Mouse (Mus musculus) frontal cortex, postnatal 10 days (tissue): ENCODE data around the gene Ksr2.
"Not testable (repeated sequence)": the region's sequence is repeated elsewhere in the genome, so short reads cannot be mapped to it uniquely, and the experiment has no call there.

Experiments
- DNase-seq, 2 experiments: peaks; one replicate each; pipeline ENCODE4 v3.0.0; 2022; ENCODE audit warnings: low spot score in 2 of 2, mixed read lengths in 1 of 2

Gene Ksr2

GRCm38 (mm10) chr5:117614331-117615024, 200.7 kb downstream of the Ksr2 start:
- peak in 1 of 2 experiments; percentile 53 for DNase-seq

DNA sequence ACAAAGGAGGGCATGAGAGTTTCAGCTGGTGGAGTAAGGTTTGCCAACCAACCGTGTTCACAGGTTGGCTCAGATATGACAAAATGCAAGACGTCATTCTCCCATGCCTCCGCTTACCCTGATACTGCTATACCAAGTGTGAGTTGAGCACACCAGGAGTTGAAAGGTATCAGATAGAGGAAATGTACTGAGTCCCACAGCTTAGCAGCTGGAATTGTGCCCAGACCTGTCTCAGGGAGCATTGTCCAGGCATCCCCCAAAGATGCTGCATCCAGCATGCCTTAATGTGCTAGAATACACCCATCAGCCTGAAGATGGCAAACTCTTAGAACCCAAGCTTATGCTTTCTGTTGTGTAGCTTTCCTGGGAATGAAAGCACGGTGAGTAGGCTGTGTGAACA, 206.5 kb downstream of the Ksr2 start:
- no peak for DNase-seq

- no peak for DNase-seq
These were observed 208.4 kb downstream of the Ksr2 start for GRCm38 (mm10) chr5:117622221-117622620.

- not testable (repeated sequence) for DNase-seq
These were observed 209.4 kb downstream of the Ksr2 start for GRCm38 (mm10) chr5:117623206-117623605.

DNA sequence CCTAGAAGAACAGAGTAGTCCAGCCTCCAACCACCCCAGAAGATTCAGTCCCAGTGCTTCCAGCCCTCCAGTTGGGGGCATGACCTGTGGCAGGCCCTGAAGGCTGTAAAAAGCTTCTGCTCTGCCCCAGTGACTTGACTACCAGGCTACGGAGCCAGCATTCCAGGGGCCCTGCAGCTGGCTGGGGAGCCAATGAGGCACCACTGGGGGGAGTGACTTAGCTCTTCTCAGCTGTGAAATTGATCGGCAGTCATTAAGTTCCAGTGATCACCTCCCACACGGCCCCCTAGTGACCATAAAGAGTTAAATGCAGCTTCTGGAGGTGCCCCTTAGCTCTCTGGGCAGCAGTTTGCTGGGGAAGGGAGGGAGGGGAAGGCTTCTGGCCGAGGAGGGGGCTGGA, 213.1 kb downstream of the Ksr2 start:
- no peak for DNase-seq

- DNase-seq, result peak; percentile 60 to 62
These were observed 214.6 kb downstream of the Ksr2 start for GRCm38 (mm10) chr5:117628351-117628750.

- no peak for DNase-seq
These were observed 215.8 kb downstream of the Ksr2 start for GRCm38 (mm10) chr5:117629570-117629969.

DNA sequence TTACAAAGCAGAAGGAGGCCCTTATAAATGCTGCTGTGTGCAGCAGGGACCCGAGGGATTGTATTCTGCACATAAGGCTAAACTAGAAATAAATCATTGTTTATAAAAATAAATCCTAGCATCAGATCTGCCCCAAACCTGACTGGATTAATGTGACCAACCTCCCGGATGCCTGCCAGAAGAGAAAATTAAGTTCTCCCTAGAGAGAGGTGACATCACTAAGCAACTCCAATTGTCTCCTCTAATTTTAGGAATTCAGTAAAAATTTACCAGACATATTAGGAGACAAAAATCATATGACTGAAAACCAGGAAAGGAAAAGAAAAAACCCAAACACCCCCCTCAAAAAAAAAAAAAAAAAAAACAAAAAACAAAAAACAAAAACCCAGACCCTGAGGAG, 221.4 kb downstream of the Ksr2 start:
- DNase-seq, result no peak

GRCm38 (mm10) chr5:117635838-117636237, 222.0 kb downstream of the Ksr2 start:
- DNase-seq, result no peak

- DNase-seq, result no peak
These were observed 227.8 kb downstream of the Ksr2 start for GRCm38 (mm10) chr5:117641585-117641984.

- DNase-seq, result no peak
These were observed 237.6 kb downstream of the Ksr2 start for GRCm38 (mm10) chr5:117651238-117651886.

DNA sequence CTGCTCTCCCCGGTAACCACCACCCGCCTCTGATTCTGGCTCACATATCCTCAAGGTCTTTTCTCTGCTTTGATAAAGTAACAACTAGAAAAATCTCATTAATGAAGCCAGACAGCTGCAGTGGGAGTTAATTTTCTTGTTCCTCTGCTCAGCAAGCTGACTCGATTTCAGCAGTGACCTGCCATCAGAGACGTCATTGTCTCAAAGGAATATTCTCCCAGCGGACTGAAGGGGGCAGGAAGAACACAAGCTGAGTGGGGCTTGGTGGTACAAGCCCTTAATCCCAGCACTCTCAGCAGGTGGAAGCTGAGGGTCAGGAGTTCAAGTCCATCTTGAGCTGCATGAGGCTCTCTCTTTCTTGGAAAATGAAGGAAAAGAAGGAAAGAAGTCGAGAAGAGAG, 244.8 kb downstream of the Ksr2 start:
- DNase-seq, result no peak

DNA sequence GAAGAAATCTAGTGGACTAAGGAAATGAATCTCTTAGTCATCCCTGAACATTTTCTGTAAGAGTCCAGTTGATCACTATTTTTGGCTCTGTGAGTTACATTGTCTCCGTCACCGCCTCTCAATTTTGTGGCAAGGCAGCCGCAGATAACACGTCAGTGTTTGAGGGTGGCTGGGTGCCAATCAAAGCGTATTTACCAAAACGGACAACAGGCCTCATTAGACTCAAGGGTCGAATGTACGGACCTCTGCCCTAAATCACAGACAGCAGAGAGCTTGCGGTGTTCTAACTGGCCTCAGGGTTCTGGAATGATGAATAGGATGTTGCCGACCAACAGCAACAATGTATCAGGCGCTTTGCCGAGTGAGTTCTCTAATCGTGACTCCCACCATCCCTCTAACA, 245.8 kb downstream of the Ksr2 start:
- no peak for DNase-seq

- no peak for DNase-seq
These were observed 251.4 kb downstream of the Ksr2 start for GRCm38 (mm10) chr5:117665181-117665580.

GRCm38 (mm10) chr5:117667314-117667713, 253.5 kb downstream of the Ksr2 start:
- DNase-seq, result no peak

- DNase-seq, result no peak
These were observed 255.5 kb downstream of the Ksr2 start for GRCm38 (mm10) chr5:117669265-117669664.

GRCm38 (mm10) chr5:117669843-117670242, 256.0 kb downstream of the Ksr2 start:
- DNase-seq, result no peak

GRCm38 (mm10) chr5:117671362-117671761, 257.6 kb downstream of the Ksr2 start:
- DNase-seq, result no peak

DNA sequence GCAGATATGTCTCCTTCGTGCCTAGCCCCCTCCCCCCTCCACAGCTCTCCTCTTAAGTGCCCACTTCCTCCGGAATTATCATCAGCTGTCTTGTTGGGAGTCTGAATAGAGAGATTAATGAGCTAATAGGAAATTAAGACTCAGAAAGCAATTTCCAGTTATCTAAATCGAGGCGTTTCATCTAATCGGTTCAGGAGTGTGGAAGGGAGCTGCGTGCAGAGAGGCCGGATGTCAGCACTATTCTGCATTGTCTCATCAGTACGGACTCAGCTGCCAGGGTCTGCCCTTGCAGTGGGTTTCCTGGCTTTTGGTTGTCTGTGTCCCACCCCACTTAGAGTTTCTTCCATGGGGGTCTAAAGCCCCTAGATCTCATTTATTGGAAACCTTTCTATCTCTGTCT, 262.0 kb downstream of the Ksr2 start:
- DNase-seq, result no peak

DNA sequence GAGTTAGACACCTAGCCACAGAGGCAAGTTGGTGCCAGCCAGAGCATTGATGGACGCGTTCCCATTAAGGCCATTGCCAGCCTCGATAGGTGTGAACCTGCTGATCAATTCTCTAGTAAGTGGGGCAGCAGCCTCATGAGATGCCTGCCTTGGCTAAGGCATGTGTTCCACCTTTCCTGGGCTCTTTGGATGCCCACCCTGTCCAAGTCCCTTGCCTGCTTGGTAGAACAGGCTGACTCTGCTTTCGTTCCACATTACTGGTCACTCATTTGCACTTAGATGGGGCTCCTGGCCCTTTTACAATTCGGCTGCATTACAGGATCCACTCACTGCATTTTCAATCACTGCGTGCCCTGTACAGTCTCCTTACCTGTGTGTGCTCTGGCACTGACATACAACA, 263.4 kb downstream of the Ksr2 start:
- no peak for DNase-seq

DNA sequence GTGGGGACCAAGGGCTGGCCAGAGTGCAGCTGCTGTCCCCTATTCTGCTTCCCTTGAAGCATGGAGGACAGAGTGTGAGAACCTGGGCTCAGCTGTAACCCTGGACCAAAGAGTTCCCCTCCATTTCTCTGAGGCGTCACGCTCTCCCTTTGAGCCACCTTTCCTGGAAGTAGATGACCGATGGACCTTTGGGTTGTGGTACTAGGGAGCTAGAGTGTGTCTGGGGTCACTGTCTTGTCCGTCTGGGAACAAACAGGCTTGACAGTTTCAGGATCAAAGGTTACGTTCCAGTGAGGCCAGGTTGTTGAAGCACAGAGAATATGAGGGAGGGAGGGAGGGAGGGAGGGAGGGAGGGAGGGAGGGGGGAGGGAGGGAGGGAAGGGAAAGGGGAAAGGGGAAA, 264.6 kb downstream of the Ksr2 start:
- DNase-seq, result no peak

GRCm38 (mm10) chr5:117682226-117682625, 268.4 kb downstream of the Ksr2 start:
- DNase-seq, result no peak

DNA sequence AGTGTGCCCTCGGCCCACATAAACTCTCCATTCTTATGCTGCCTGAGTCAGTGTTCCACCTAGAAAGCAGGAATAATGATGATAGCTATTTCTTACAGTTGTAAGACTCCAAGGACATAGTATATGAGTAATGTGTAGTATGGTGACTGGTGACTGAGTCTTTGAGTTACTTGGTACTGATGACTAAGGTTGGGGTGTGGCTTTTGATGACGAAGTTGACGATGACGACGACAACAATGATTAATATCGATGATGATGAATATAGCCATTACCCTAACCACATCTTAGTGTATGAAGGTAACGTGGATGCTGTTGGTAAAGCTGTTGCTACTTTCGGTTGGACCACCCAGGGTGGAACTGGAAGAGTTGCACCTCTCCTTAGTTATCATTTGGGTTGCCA, 270.7 kb downstream of the Ksr2 start:
- DNase-seq, result no peak
